Mouse (Mus musculus) lung, adult 2 months (tissue): Measurements from ENCODE around the gene Rims3.

ENCODE experiments used
- CTCF ChIP-seq: fragments of 200-500 bp; IDR thresholded peaks from 2 replicates; pipeline ENCODE4 v1.5.1; 2011; ENCODE audit warnings: mild to moderate bottlenecking, low read length, control low read depth; ENCODE audit not compliant: insufficient read depth
- POLR2A ChIP-seq: fragments of 200-500 bp; IDR thresholded peaks from 2 replicates; pipeline ENCODE4 v1.6.1; 2011; ENCODE audit warnings: low read depth, mild to moderate bottlenecking, control low read depth, low read length, borderline replicate concordance; ENCODE audit errors: extremely low read depth

DNA sequence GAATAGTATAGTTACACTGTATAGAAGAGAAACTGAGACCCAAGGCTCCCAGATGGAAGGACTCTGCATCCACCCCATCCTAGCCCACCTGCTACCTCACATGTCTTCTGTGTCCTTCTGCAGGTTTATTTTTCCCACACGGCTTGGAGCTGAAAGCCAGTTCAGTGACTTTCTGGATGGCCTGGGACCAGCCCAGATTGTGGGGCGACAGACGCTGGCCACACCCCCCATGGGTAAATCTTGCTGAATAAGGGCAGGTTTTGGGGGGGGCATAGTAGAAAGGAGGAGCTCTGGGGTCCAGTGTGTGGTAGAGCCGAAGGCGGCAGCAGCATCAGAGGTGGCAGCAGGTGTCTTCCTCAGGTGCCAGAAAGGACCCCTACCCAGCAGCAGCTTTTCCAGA lies 32.2 kb downstream of the Rims3 start:
- TF ChIP-seq CTCF: no peak
- TF ChIP-seq POLR2A: no peak
